Mouse (Mus musculus): ENCODE measurements around the gene Derl3.

DNA sequence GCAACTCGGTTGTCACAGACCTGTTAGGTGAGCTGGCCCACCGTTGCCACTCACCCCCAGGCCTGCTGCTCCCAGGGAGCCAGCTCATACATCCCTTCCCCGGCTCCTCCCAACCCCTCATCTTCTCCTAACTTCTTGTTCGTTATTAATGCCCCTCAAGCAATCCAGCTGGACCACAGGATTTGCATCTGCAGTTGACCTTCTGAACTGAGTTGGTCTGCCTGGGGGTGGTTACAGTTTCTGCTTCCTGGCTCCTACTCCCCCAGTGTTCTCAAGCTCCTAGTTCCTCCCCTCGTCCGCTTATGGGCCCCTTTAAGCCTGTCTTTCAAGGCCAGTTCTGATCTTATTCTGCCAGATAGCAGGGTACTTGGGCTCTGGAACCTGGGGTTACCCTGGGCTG, 1.4 kb downstream of the Derl3 start:
- no peak for TF ChIP-seq CTCF (IDR thresholded peaks at IDR 0.05; ENCODE audit: borderline replicate concordance, insufficient read depth, low read length)
- no peak for TF ChIP-seq POLR2A (IDR thresholded peaks at IDR 0.05; ENCODE audit: low read depth, low read length)

Measured in embryonic fibroblast, embryonic 13.5 days (primary cell).